Comparison of ENCODE assay signal across 13 mouse cellular contexts in genomic region chr7:132884031-132884430, GRCm38 (mm10). TPM values are rescaled to one million over a fixed set of nuclear protein-coding genes. Genes with fewer than 3 reads are reported as not detected.
DNase-seq lines count a peak whose midpoint lies in the region; ATAC-seq and TF ChIP-seq lines count a peak whose summit lies in the region.
"Had no signal": no experiment of that assay in that cellular context is flagged by ENCODE, and none has a peak within 500 bp of the region (broad histone marks: within the 10 kb centered on the region; RNA-seq: fewer than 3 reads in every experiment).

No protein-coding gene starts in this region.

- H3K27me3 ChIP-seq in kidney, postnatal 0 days (ENCODE audit: insufficient read depth, low read length): no peaks in the 10 kb centered on the region
- H3K27me3 ChIP-seq in kidney, embryonic 16.5 days (ENCODE audit: insufficient read depth, low read length): no peaks in the 10 kb centered on the region
- no peaks in the 10 kb centered on the region for H3K27me3 ChIP-seq in midbrain, embryonic 14.5 days (ENCODE audit: control insufficient read depth, insufficient read depth, low read length)
- no peaks in the 10 kb centered on the region for H3K27me3 ChIP-seq in midbrain, embryonic 15.5 days (replicated peaks)
- no peaks in the 10 kb centered on the region for H3K27me3 ChIP-seq in stomach, postnatal 0 days (ENCODE audit: control insufficient read depth, insufficient read depth, low read length)
- H3K27me3 ChIP-seq: liver, embryonic 13.5 days had no signal

- TF ChIP-seq EP300 in stomach, postnatal 0 days (optimal IDR thresholded peaks at IDR 0.05): no peak

- no peaks in the 10 kb centered on the region for H3K9me3 ChIP-seq in kidney, postnatal 0 days (replicated peaks; ENCODE audit: low read length)
- 0 out of 2 replicates have a peak, but pooled peaks cover 2% of the 10 kb centered on the region for H3K9me3 ChIP-seq in kidney, embryonic 16.5 days (ENCODE audit: low read length)
- H3K9me3 ChIP-seq in midbrain, embryonic 14.5 days (ENCODE audit: control insufficient read depth, low read length): no peaks in the 10 kb centered on the region
- H3K9me3 ChIP-seq in midbrain, embryonic 15.5 days: no peaks in the 10 kb centered on the region
- no peaks in the 10 kb centered on the region for H3K9me3 ChIP-seq in stomach, postnatal 0 days (ENCODE audit: control insufficient read depth, low read length)
- H3K9me3 ChIP-seq: forebrain, embryonic 10.5 days; liver, embryonic 13.5 days had no signal

- H3K4me1 ChIP-seq in kidney, postnatal 0 days (replicated peaks; ENCODE audit: insufficient read depth, low read length): no peaks in the 10 kb centered on the region
- H3K4me1 ChIP-seq in kidney, embryonic 16.5 days (ENCODE audit: insufficient read depth, low read length): peaks cover 10% of the 10 kb centered on the region
- H3K4me1 ChIP-seq in midbrain, embryonic 14.5 days (ENCODE audit: control insufficient read depth, insufficient read depth, low read length): no peaks in the 10 kb centered on the region
- no peaks in the 10 kb centered on the region for H3K4me1 ChIP-seq in midbrain, embryonic 15.5 days
- no peaks in the 10 kb centered on the region for H3K4me1 ChIP-seq in stomach, postnatal 0 days (replicated peaks; ENCODE audit: control insufficient read depth, insufficient read depth)

- peaks cover 41% of the 10 kb centered on the region for H3K36me3 ChIP-seq in kidney, postnatal 0 days (ENCODE audit: insufficient read depth, low read length)
- H3K36me3 ChIP-seq in kidney, embryonic 16.5 days (ENCODE audit: insufficient read depth, low read length): peaks cover 43% of the 10 kb centered on the region
- H3K36me3 ChIP-seq in midbrain, embryonic 14.5 days (ENCODE audit: control insufficient read depth, insufficient read depth, low read length): peaks cover 60% of the 10 kb centered on the region
- H3K36me3 ChIP-seq in midbrain, embryonic 15.5 days (replicated peaks): peaks cover 28% of the 10 kb centered on the region
- H3K36me3 ChIP-seq in stomach, postnatal 0 days (ENCODE audit: control insufficient read depth, insufficient read depth, low read length): peaks cover 18% of the 10 kb centered on the region

- ATAC-seq in kidney, postnatal 0 days (replicated peaks; ENCODE audit: low FRiP score, low read depth): no peak
- ATAC-seq in kidney, embryonic 16.5 days (ENCODE audit: low FRiP score, low TSS enrichment): no peak
- no peak for ATAC-seq in midbrain, embryonic 14.5 days (ENCODE audit: low FRiP score, low TSS enrichment)
- ATAC-seq in midbrain, embryonic 15.5 days (replicated peaks): no peak
- no peak for ATAC-seq in stomach, postnatal 0 days (ENCODE audit: low FRiP score, low TSS enrichment)
- ATAC-seq: intestine, embryonic 16.5 days had no signal

- peak; percentile 51 to 57 for DNase-seq in cerebellum, postnatal 14 days
- no peak for DNase-seq in cerebellum, adult 11-12 months
- no peak for DNase-seq in kidney, postnatal 0 days (ENCODE audit: low spot score)
- peak; percentile 50 for DNase-seq in midbrain, embryonic 14.5 days
- no peak for DNase-seq in stomach, postnatal 0 days (ENCODE audit: low spot score)
- no peak for DNase-seq in spleen, postnatal 4 days (ENCODE audit: low spot score in 2 of 2)
- DNase-seq: adrenal gland, postnatal 25 days; liver, embryonic 13.5 days; thymus, adult 2 months had no signal

- no peak overlapping the region for H3K27ac ChIP-seq in kidney, postnatal 0 days
- no peak overlapping the region for H3K27ac ChIP-seq in kidney, embryonic 16.5 days (ENCODE audit: low read length)
- no peak overlapping the region for H3K27ac ChIP-seq in midbrain, embryonic 14.5 days (replicated peaks; ENCODE audit: low read depth, low read length)
- no peak overlapping the region for H3K27ac ChIP-seq in midbrain, embryonic 15.5 days
- no peak overlapping the region for H3K27ac ChIP-seq in stomach, postnatal 0 days (replicated peaks)
- H3K27ac ChIP-seq: forebrain, embryonic 10.5 days; liver, embryonic 13.5 days had no signal

- H3K4me2 ChIP-seq in kidney, postnatal 0 days (ENCODE audit: low read length): no peak overlapping the region
- no peak overlapping the region for H3K4me2 ChIP-seq in kidney, embryonic 16.5 days (replicated peaks; ENCODE audit: low read depth, low read length)
- no peak overlapping the region for H3K4me2 ChIP-seq in midbrain, embryonic 14.5 days (ENCODE audit: low read length)
- no peak overlapping the region for H3K4me2 ChIP-seq in midbrain, embryonic 15.5 days
- no peak overlapping the region for H3K4me2 ChIP-seq in stomach, postnatal 0 days (replicated peaks; ENCODE audit: low read depth)
- H3K4me2 ChIP-seq: liver, embryonic 13.5 days had no signal

- no peak overlapping the region for H3K4me3 ChIP-seq in kidney, postnatal 0 days (replicated peaks; ENCODE audit: low read depth, low read length)
- no peak overlapping the region for H3K4me3 ChIP-seq in kidney, embryonic 16.5 days (ENCODE audit: low read length)
- H3K4me3 ChIP-seq in midbrain, embryonic 14.5 days (replicated peaks; ENCODE audit: low read depth, low read length): no peak overlapping the region
- no peak overlapping the region for H3K4me3 ChIP-seq in midbrain, embryonic 15.5 days
- H3K4me3 ChIP-seq in stomach, postnatal 0 days (ENCODE audit: low read depth, low read length): no peak overlapping the region
- H3K4me3 ChIP-seq: forebrain, embryonic 10.5 days; liver, embryonic 13.5 days had no signal

- no peak overlapping the region for H3K9ac ChIP-seq in kidney, postnatal 0 days (ENCODE audit: low read depth, low read length)
- no peak overlapping the region for H3K9ac ChIP-seq in kidney, embryonic 16.5 days (replicated peaks; ENCODE audit: low read length)
- H3K9ac ChIP-seq in midbrain, embryonic 14.5 days (replicated peaks; ENCODE audit: low read length): no peak overlapping the region
- no peak overlapping the region for H3K9ac ChIP-seq in midbrain, embryonic 15.5 days
- H3K9ac ChIP-seq in stomach, postnatal 0 days (ENCODE audit: low read length): no peak overlapping the region
- H3K9ac ChIP-seq: liver, embryonic 13.5 days had no signal

- peak; percentile 47 for TF ChIP-seq CTCF in kidney, postnatal 0 days (IDR thresholded peaks at IDR 0.05; ENCODE audit: low read depth)
- peak; percentile 64 for TF ChIP-seq CTCF in stomach, postnatal 0 days (IDR thresholded peaks at IDR 0.05; ENCODE audit: low read depth)

- WGBS in kidney, postnatal 0 days: 92% methylated on average over 7 of the region's 7 CpGs
- WGBS in kidney, embryonic 16.5 days: 94% methylated on average over 7 of the region's 7 CpGs
- whole genome bisulfite sequencing in midbrain, embryonic 14.5 days: 92% methylated on average over 7 of the region's 7 CpGs
- 90% methylated on average over 7 of the region's 7 CpGs for WGBS in midbrain, embryonic 15.5 days
- 87% methylated on average over 7 of the region's 7 CpGs for WGBS in stomach, postnatal 0 days

RNA-seq across cellular contexts. Expression of gene Abraxas2, which starts 25.0 kb away (rescaled TPM):
- 31.1 and 35.5 TPM in 2 replicates for polyA plus RNA-seq in kidney, postnatal 0 days (2015; fragmentation: Nextera tagmentation; extraction: Ambion mirVana)
- 34.2 and 40.8 TPM in 2 replicates for polyA plus RNA-seq in kidney, embryonic 16.5 days (2015; fragmentation: Nextera tagmentation; extraction: Ambion mirVana)
- polyA plus RNA-seq in midbrain, embryonic 14.5 days (2014; fragmentation: Nextera tagmentation; extraction: Ambion mirVana): 40.0 and 42.6 TPM in 2 replicates
- 36.1 and 38.7 TPM in 2 replicates for polyA plus RNA-seq in midbrain, embryonic 15.5 days (2015; fragmentation: Nextera tagmentation; extraction: Ambion mirVana)
- polyA plus RNA-seq in stomach, postnatal 0 days (2015; fragmentation: Nextera tagmentation; extraction: Ambion mirVana): 18.7 and 20.2 TPM in 2 replicates

RNA-seq across cellular contexts. Expression of gene Eef1akmt2, which starts 31.6 kb away (rescaled TPM):
- 74.0 and 76.6 TPM in 2 replicates for polyA plus RNA-seq in kidney, postnatal 0 days (2015; fragmentation: Nextera tagmentation; extraction: Ambion mirVana)
- polyA plus RNA-seq in kidney, embryonic 16.5 days (2015; fragmentation: Nextera tagmentation; extraction: Ambion mirVana): 64.9 and 71.2 TPM in 2 replicates
- 90.0 and 92.6 TPM in 2 replicates for polyA plus RNA-seq in midbrain, embryonic 14.5 days (2014; fragmentation: Nextera tagmentation; extraction: Ambion mirVana)
- 83.9 and 88.1 TPM in 2 replicates for polyA plus RNA-seq in midbrain, embryonic 15.5 days (2015; fragmentation: Nextera tagmentation; extraction: Ambion mirVana)
- polyA plus RNA-seq in stomach, postnatal 0 days (2015; fragmentation: Nextera tagmentation; extraction: Ambion mirVana): 39.0 and 39.9 TPM in 2 replicates

RNA-seq across cellular contexts. Expression of gene Zranb1, which starts 46.9 kb away (rescaled TPM):
- polyA plus RNA-seq in kidney, postnatal 0 days (2015; fragmentation: Nextera tagmentation; extraction: Ambion mirVana): 15.1 and 15.3 TPM in 2 replicates
- 9.6 and 10.0 TPM in 2 replicates for polyA plus RNA-seq in kidney, embryonic 16.5 days (2015; fragmentation: Nextera tagmentation; extraction: Ambion mirVana)
- polyA plus RNA-seq in midbrain, embryonic 14.5 days (2014; fragmentation: Nextera tagmentation; extraction: Ambion mirVana): 32.8 and 35.1 TPM in 2 replicates
- polyA plus RNA-seq in midbrain, embryonic 15.5 days (2015; fragmentation: Nextera tagmentation; extraction: Ambion mirVana): 24.3 and 24.9 TPM in 2 replicates
- polyA plus RNA-seq in stomach, postnatal 0 days (2015; fragmentation: Nextera tagmentation; extraction: Ambion mirVana): 16.9 and 17.9 TPM in 2 replicates

Comparison
In these comparisons a context has a peak if more than half of its experiments do, and no peak if none do; other contexts are left out.
1. DNase-seq: peak in cerebellum, postnatal 14 days (2 of 2) and midbrain, embryonic 14.5 days (single experiment); none in cerebellum, adult 11-12 months (single experiment), kidney, postnatal 0 days (single experiment), stomach, postnatal 0 days (single experiment) and spleen, postnatal 4 days (0 of 2).